Mouse (Mus musculus) midbrain, embryonic 11.5 days (tissue): ENCODE results near the gene Gm2174. TPM values are rescaled to one million over a fixed set of nuclear protein-coding genes. Genes with fewer than 3 reads are reported as not detected.

Experiments used
- ATAC-seq: fragments of 200-750 bp; cut with Nextera tagmentation; 2 replicates; pipeline ENCODE4 v1.8.0; 2017; ENCODE audit warnings: moderate TSS enrichment, moderate library complexity; ENCODE audit not compliant: low FRiP score
- DNase-seq: peaks from one replicate; pipeline ENCODE4 v3.0.0; 2015; ENCODE audit warnings: low spot score; ENCODE audit errors: missing footprints
- H3K27ac ChIP-seq: fragments of 300-500 bp; sonication (generic); 2 replicates; pipeline ENCODE4 v1.5.1; 2014; ENCODE audit warnings: low read depth, low read length
- H3K27me3 ChIP-seq: fragments of 300-500 bp; sonication (generic); 2 replicates; pipeline ENCODE4 v1.6.1; 2014; ENCODE audit warnings: mild to moderate bottlenecking, low read length, moderate library complexity, mixed read lengths; ENCODE audit not compliant: control insufficient read depth, insufficient read depth
- H3K36me3 ChIP-seq: fragments of 300-500 bp; sonication (generic); 2 replicates; pipeline ENCODE4 v1.6.1; 2014; ENCODE audit warnings: mild to moderate bottlenecking, low read length, moderate library complexity, mixed read lengths; ENCODE audit not compliant: control insufficient read depth, insufficient read depth
- H3K4me1 ChIP-seq: fragments of 300-500 bp; sonication (generic); 2 replicates; pipeline ENCODE4 v1.6.1; 2014; ENCODE audit warnings: low read length; ENCODE audit not compliant: control insufficient read depth, insufficient read depth
- H3K4me2 ChIP-seq: fragments of 300-500 bp; sonication (generic); 2 replicates; pipeline ENCODE4 v1.6.1; 2014; ENCODE audit warnings: mild to moderate bottlenecking, moderate library complexity
- H3K4me3 ChIP-seq: fragments of 300-500 bp; sonication (generic); 2 replicates; pipeline ENCODE4 v1.5.1; 2014; ENCODE audit warnings: low read depth, low read length
- H3K9ac ChIP-seq: fragments of 300-500 bp; sonication (generic); 2 replicates; pipeline ENCODE4 v1.6.1; 2014; ENCODE audit warnings: low read length
- H3K9me3 ChIP-seq: fragments of 300-500 bp; sonication (generic); 2 replicates; pipeline ENCODE4 v1.6.1; 2016; ENCODE audit warnings: low read length; ENCODE audit not compliant: control insufficient read depth
- WGBS: fragments of 180-500 bp; shearing (Covaris S2); extraction: QIAGEN DNeasy Blood & Tissue Kit; methylation state at CpG from one replicate; pipeline ENCODE4 v1.1.7; 2014; 5-methylcytosine and 5-hydroxymethylcytosine counted together
- polyA plus RNA-seq: library from polyadenylated mRNA; unstranded; fragments of >200 nt; fragmentation: Nextera tagmentation; extraction: Ambion mirVana; gene quantifications from 2 replicates; pipeline ENCODE4 v1.2.1, GENCODE M21; 2014

Gene Gm2174
- 1.8 and 2.2 TPM in 2 replicates for polyA plus RNA-seq

GRCm38 (mm10) chrX:56447524-56448015 lies at the start of gene Gm2174:
Gene Gm2174, plus strand, starts transcription at chrX:56447965.
- Histone ChIP-seq H3K27ac (no peak within 1 kb of the TSS), H3K9ac (no peak within 1 kb of the TSS), H3K4me2 (no peak within 1 kb of the TSS), H3K4me3 (no peak within 1 kb of the TSS), H3K27me3 (no peaks in the 10 kb centered on the region), H3K9me3 (no peaks in the 10 kb centered on the region), H3K4me1 (no peaks in the 10 kb centered on the region), H3K36me3 (no peaks in the 10 kb centered on the region)
- DNase-seq = no peak
- no peak for ATAC-seq
- WGBS = 76% methylated on average over 4 of the region's 4 CpGs

GRCm38 (mm10) chrX:56404646-56405045 lies 43.1 kb upstream of the Gm2174 start:
- no peaks in the 10 kb centered on the region for H3K27me3 ChIP-seq
- no peaks in the 10 kb centered on the region for H3K4me1 ChIP-seq
- no peaks in the 10 kb centered on the region for H3K9me3 ChIP-seq
- DNase-seq (no peak), ATAC-seq (no peak)
- no peak overlapping the region for H3K27ac ChIP-seq
- H3K4me2 ChIP-seq = no peak overlapping the region
- H3K9ac ChIP-seq = no peak overlapping the region
- no peak overlapping the region for H3K4me3 ChIP-seq
- WGBS = 19% methylated on average over 2 of the region's 2 CpGs
- no peaks in the 10 kb centered on the region for H3K36me3 ChIP-seq

GRCm38 (mm10) chrX:56405482-56405881 lies 42.3 kb upstream of the Gm2174 start:
- WGBS = 86% methylated on average over 1 of the region's 1 CpGs
- no peak for ATAC-seq
- Histone ChIP-seq H3K4me1 (no peaks in the 10 kb centered on the region), H3K9ac (no peak overlapping the region), H3K9me3 (no peaks in the 10 kb centered on the region), H3K4me2 (no peak overlapping the region), H3K4me3 (no peak overlapping the region), H3K36me3 (no peaks in the 10 kb centered on the region), H3K27ac (no peak overlapping the region), H3K27me3 (no peaks in the 10 kb centered on the region)
- no peak for DNase-seq

- H3K9me3 ChIP-seq = no peaks in the 10 kb centered on the region
- no peak overlapping the region for H3K9ac ChIP-seq
- no peak overlapping the region for H3K4me3 ChIP-seq
- no peak overlapping the region for H3K27ac ChIP-seq
- ATAC-seq (no peak), DNase-seq (no peak)
- no peak overlapping the region for H3K4me2 ChIP-seq
- WGBS = 66% methylated on average over 5 of the region's 5 CpGs
- no peaks in the 10 kb centered on the region for H3K4me1 ChIP-seq
- H3K27me3 ChIP-seq = no peaks in the 10 kb centered on the region
- H3K36me3 ChIP-seq = no peaks in the 10 kb centered on the region
Measured at GRCm38 (mm10) chrX:56406128-56406527, 41.6 kb upstream of the Gm2174 start.

- no peaks in the 10 kb centered on the region for H3K27me3 ChIP-seq
- ATAC-seq = no peak
- no peak overlapping the region for H3K4me2 ChIP-seq
- no peaks in the 10 kb centered on the region for H3K4me1 ChIP-seq
- no peak overlapping the region for H3K4me3 ChIP-seq
- no peaks in the 10 kb centered on the region for H3K36me3 ChIP-seq
- H3K9ac ChIP-seq = no peak overlapping the region
- DNase-seq = no peak
- H3K27ac ChIP-seq = no peak overlapping the region
- 70% methylated on average over 3 of the region's 3 CpGs for WGBS
- H3K9me3 ChIP-seq = no peaks in the 10 kb centered on the region
Measured at GRCm38 (mm10) chrX:56416277-56416676, 31.5 kb upstream of the Gm2174 start.

- Histone ChIP-seq H3K4me2 (no peak overlapping the region), H3K36me3 (no peaks in the 10 kb centered on the region), H3K4me1 (no peaks in the 10 kb centered on the region), H3K4me3 (no peak overlapping the region), H3K9ac (no peak overlapping the region), H3K27me3 (no peaks in the 10 kb centered on the region), H3K9me3 (no peaks in the 10 kb centered on the region), H3K27ac (no peak overlapping the region)
- 68% methylated on average over 4 of the region's 4 CpGs for WGBS
- DNase-seq (no peak), ATAC-seq (no peak)
Measured at GRCm38 (mm10) chrX:56417541-56417940, 30.2 kb upstream of the Gm2174 start.

- ATAC-seq = no peak
- DNase-seq = no peak
Measured at GRCm38 (mm10) chrX:56430601-56431000, 17.2 kb upstream of the Gm2174 start.

GRCm38 (mm10) chrX:56435758-56436283 lies 11.9 kb upstream of the Gm2174 start:
- H3K9me3 ChIP-seq = no peaks in the 10 kb centered on the region
- no peaks in the 10 kb centered on the region for H3K4me1 ChIP-seq
- no peaks in the 10 kb centered on the region for H3K36me3 ChIP-seq
- H3K4me2 ChIP-seq = no peak overlapping the region
- H3K27ac ChIP-seq = no peak overlapping the region
- H3K4me3 ChIP-seq = no peak overlapping the region
- DNase-seq = no peak
- WGBS = 77% methylated on average over 7 of the region's 7 CpGs
- no peak for ATAC-seq
- H3K27me3 ChIP-seq = no peaks in the 10 kb centered on the region
- H3K9ac ChIP-seq = no peak overlapping the region

More at GRCm38 (mm10) chrX:56430601-56431000, 17.2 kb upstream of the Gm2174 start:
- H3K36me3 ChIP-seq = no peaks in the 10 kb centered on the region
- H3K4me3 ChIP-seq = no peak overlapping the region
- 50% methylated on average over 2 of the region's 2 CpGs for WGBS
- no peaks in the 10 kb centered on the region for H3K9me3 ChIP-seq
- no peaks in the 10 kb centered on the region for H3K4me1 ChIP-seq
- H3K9ac ChIP-seq = no peak overlapping the region
- H3K4me2 ChIP-seq = no peak overlapping the region
- no peaks in the 10 kb centered on the region for H3K27me3 ChIP-seq
- no peak overlapping the region for H3K27ac ChIP-seq

GRCm38 (mm10) chrX:56446487-56447428 lies 1.0 kb upstream of the Gm2174 start:
- no peak for ATAC-seq
- WGBS = 80% methylated on average over 11 of the region's 11 CpGs
- DNase-seq = no peak
- Histone ChIP-seq H3K4me2 (no peak overlapping the region), H3K4me3 (no peak overlapping the region), H3K9ac (no peak overlapping the region), H3K27me3 (no peaks in the 10 kb centered on the region), H3K4me1 (no peaks in the 10 kb centered on the region), H3K27ac (no peak overlapping the region), H3K9me3 (no peaks in the 10 kb centered on the region), H3K36me3 (no peaks in the 10 kb centered on the region)
